Comparison of ENCODE assay signal across 16 mouse cellular contexts in genomic region chr11:51364353-51364752, GRCm38 (mm10).
"Had no signal": no experiment of that assay in that cellular context is flagged by ENCODE, and none has a peak within 500 bp of the region (broad histone marks: within the 10 kb centered on the region; RNA-seq: fewer than 3 reads in every experiment).

No protein-coding gene starts in this region.

- H3K4me1 ChIP-seq: stomach, embryonic 15.5 days had no signal

- H3K27ac ChIP-seq: neural tube, embryonic 13.5 days; neural tube, embryonic 15.5 days; stomach, embryonic 15.5 days; stomach, postnatal 0 days had no signal

- H3K9ac ChIP-seq: neural tube, embryonic 13.5 days; neural tube, embryonic 15.5 days; stomach, embryonic 15.5 days had no signal

- H3K4me2 ChIP-seq: neural tube, embryonic 13.5 days; neural tube, embryonic 15.5 days; stomach, embryonic 15.5 days had no signal

- H3K27me3 ChIP-seq: neural tube, embryonic 13.5 days; neural tube, embryonic 15.5 days; stomach, embryonic 15.5 days had no signal

- H3K9me3 ChIP-seq: neural tube, embryonic 13.5 days; neural tube, embryonic 15.5 days; stomach, embryonic 15.5 days had no signal

- H3K4me3 ChIP-seq: neural tube, embryonic 13.5 days; neural tube, embryonic 15.5 days; stomach, embryonic 15.5 days had no signal

- DNase-seq: retina, postnatal 1 day; right cerebral cortex, adult 18-20 months; right cerebral cortex, postnatal 14 days; right cerebral cortex, postnatal 25 days; right cerebral cortex, postnatal 4 days; spleen, adult 18-20 months; thymus, adult 18-20 months; thymus, adult 2 months; thymus, postnatal 14 days; thymus, postnatal 25 days; thymus, postnatal 36 days; thymus, postnatal 4 days had no signal

- H3K36me3 ChIP-seq: neural tube, embryonic 13.5 days; neural tube, embryonic 15.5 days; stomach, embryonic 15.5 days had no signal
